Mouse (Mus musculus): ENCODE measurements around the gene Dennd1a. TPM values are rescaled to one million over a fixed set of nuclear protein-coding genes. Genes with fewer than 3 reads are reported as not detected.

Dennd1a gene
- polyA plus RNA-seq, 1 experiment from 2014 or later: 10.9 TPM

- Histone ChIP-seq H3K27ac (replicated peaks; ENCODE audit: low read depth, low read length) (no peak overlapping the region), H3K9me3 (ENCODE audit: control insufficient read depth, low read length) (no peaks in the 10 kb centered on the region), H3K27me3 (replicated peaks; ENCODE audit: control insufficient read depth, insufficient read depth, low read length) (no peaks in the 10 kb centered on the region), H3K4me3 (ENCODE audit: low read depth, low read length) (no peak overlapping the region), H3K4me2 (ENCODE audit: low read depth, low read length) (no peak overlapping the region), H3K36me3 (ENCODE audit: control insufficient read depth, insufficient read depth, low read length) (no peaks in the 10 kb centered on the region), H3K4me1 (ENCODE audit: control insufficient read depth, insufficient read depth, low read length) (no peaks in the 10 kb centered on the region), H3K9ac (ENCODE audit: low read depth, low read length) (no peak overlapping the region)
- no peak for ATAC-seq (ENCODE audit: low read depth)
- 80% methylated on average over 1 of the region's 1 CpGs for WGBS
- no peak for DNase-seq (ENCODE audit: low spot score)
These were observed 315.5 kb downstream of the Dennd1a start for GRCm38 (mm10) chr2:37971726-37972125.

GRCm38 (mm10) chr2:37969713-37970485 is 317.3 kb downstream of the Dennd1a start:
- no peak overlapping the region for H3K9ac ChIP-seq (ENCODE audit: low read depth, low read length)
- 44% methylated on average over 5 of the region's 5 CpGs for WGBS
- no peak for DNase-seq (ENCODE audit: low spot score)
- no peaks in the 10 kb centered on the region for H3K9me3 ChIP-seq (ENCODE audit: control insufficient read depth, low read length)
- ATAC-seq (ENCODE audit: low read depth): no peak
- no peak overlapping the region for H3K27ac ChIP-seq (replicated peaks; ENCODE audit: low read depth, low read length)
- H3K27me3 ChIP-seq (replicated peaks; ENCODE audit: control insufficient read depth, insufficient read depth, low read length): no peaks in the 10 kb centered on the region
- no peaks in the 10 kb centered on the region for H3K4me1 ChIP-seq (ENCODE audit: control insufficient read depth, insufficient read depth, low read length)
- no peaks in the 10 kb centered on the region for H3K36me3 ChIP-seq (ENCODE audit: control insufficient read depth, insufficient read depth, low read length)
- H3K4me2 ChIP-seq (ENCODE audit: low read depth, low read length): no peak overlapping the region
- H3K4me3 ChIP-seq (ENCODE audit: low read depth, low read length): no peak overlapping the region

- Histone ChIP-seq H3K4me1 (ENCODE audit: control insufficient read depth, insufficient read depth, low read length) (peaks cover 7% of the 10 kb centered on the region; the same call in 1 of the 2 replicates), H3K9me3 (ENCODE audit: control insufficient read depth, low read length) (no peaks in the 10 kb centered on the region), H3K9ac (ENCODE audit: low read depth, low read length) (no peak overlapping the region), H3K4me3 (ENCODE audit: low read depth, low read length) (no peak overlapping the region), H3K27ac (replicated peaks; ENCODE audit: low read depth, low read length) (no peak overlapping the region), H3K27me3 (replicated peaks; ENCODE audit: control insufficient read depth, insufficient read depth, low read length) (no peaks in the 10 kb centered on the region), H3K36me3 (ENCODE audit: control insufficient read depth, insufficient read depth, low read length) (no peaks in the 10 kb centered on the region), H3K4me2 (ENCODE audit: low read depth, low read length) (no peak overlapping the region)
- DNase-seq (ENCODE audit: low spot score): no peak
- 60% methylated on average over 4 of the region's 4 CpGs for WGBS
- ATAC-seq (ENCODE audit: low read depth): no peak
These were observed 322.7 kb downstream of the Dennd1a start for GRCm38 (mm10) chr2:37964534-37964933.

GRCm38 (mm10) chr2:37963362-37963761 is 323.8 kb downstream of the Dennd1a start:
- H3K9me3 ChIP-seq (ENCODE audit: control insufficient read depth, low read length): no peaks in the 10 kb centered on the region
- no peaks in the 10 kb centered on the region; the same call in 1 of the 2 replicates for H3K36me3 ChIP-seq (ENCODE audit: control insufficient read depth, insufficient read depth, low read length)
- peaks cover 7% of the 10 kb centered on the region; the same call in 1 of the 2 replicates for H3K4me1 ChIP-seq (ENCODE audit: control insufficient read depth, insufficient read depth, low read length)
- no peak overlapping the region; the same call in 1 of the 2 replicates for H3K27ac ChIP-seq (replicated peaks; ENCODE audit: low read depth, low read length)
- H3K4me3 ChIP-seq (ENCODE audit: low read depth, low read length): no peak overlapping the region
- WGBS: 49% methylated on average over 4 of the region's 4 CpGs
- ATAC-seq (ENCODE audit: low read depth) (no peak), DNase-seq (ENCODE audit: low spot score) (no peak)
- no peak overlapping the region for H3K9ac ChIP-seq (ENCODE audit: low read depth, low read length)
- H3K4me2 ChIP-seq (ENCODE audit: low read depth, low read length): no peak overlapping the region
- H3K27me3 ChIP-seq (replicated peaks; ENCODE audit: control insufficient read depth, insufficient read depth, low read length): no peaks in the 10 kb centered on the region

GRCm38 (mm10) chr2:37948424-37948823 is 338.8 kb downstream of the Dennd1a start:
- no peaks in the 10 kb centered on the region for H3K9me3 ChIP-seq (ENCODE audit: control insufficient read depth, low read length)
- H3K9ac ChIP-seq (ENCODE audit: low read depth, low read length): no peak overlapping the region
- DNase-seq (ENCODE audit: low spot score) (no peak), ATAC-seq (ENCODE audit: low read depth) (no peak)
- WGBS: 24% methylated on average over 2 of the region's 2 CpGs
- no peak overlapping the region for H3K27ac ChIP-seq (replicated peaks; ENCODE audit: low read depth, low read length)
- H3K4me2 ChIP-seq (ENCODE audit: low read depth, low read length): no peak overlapping the region
- no peaks in the 10 kb centered on the region for H3K36me3 ChIP-seq (ENCODE audit: control insufficient read depth, insufficient read depth, low read length)
- H3K4me1 ChIP-seq (ENCODE audit: control insufficient read depth, insufficient read depth, low read length): peaks cover 8% of the 10 kb centered on the region
- H3K4me3 ChIP-seq (ENCODE audit: low read depth, low read length): no peak overlapping the region
- H3K27me3 ChIP-seq (replicated peaks; ENCODE audit: control insufficient read depth, insufficient read depth, low read length): no peaks in the 10 kb centered on the region

GRCm38 (mm10) chr2:37945598-37946336 is 341.4 kb downstream of the Dennd1a start:
- Histone ChIP-seq H3K4me3 (ENCODE audit: low read depth, low read length) (no peak overlapping the region), H3K9me3 (ENCODE audit: control insufficient read depth, low read length) (no peaks in the 10 kb centered on the region), H3K36me3 (ENCODE audit: control insufficient read depth, insufficient read depth, low read length) (no peaks in the 10 kb centered on the region), H3K4me1 (ENCODE audit: control insufficient read depth, insufficient read depth, low read length) (peaks cover 8% of the 10 kb centered on the region), H3K9ac (ENCODE audit: low read depth, low read length) (0 out of 2 replicates have a peak overlapping the region, but pooled peaks have one; percentile 19), H3K27ac (replicated peaks; ENCODE audit: low read depth, low read length) (peak overlapping the region; percentile 33; the same call in 1 of the 2 replicates), H3K4me2 (ENCODE audit: low read depth, low read length) (peak overlapping the region; percentile 31), H3K27me3 (replicated peaks; ENCODE audit: control insufficient read depth, insufficient read depth, low read length) (no peaks in the 10 kb centered on the region)
- DNase-seq (ENCODE audit: low spot score) (peak; percentile 57), ATAC-seq (ENCODE audit: low read depth) (peak; percentile 30; the same call in 1 of the 2 replicates)
- WGBS: 26% methylated on average over 9 of the region's 9 CpGs

- H3K4me3 ChIP-seq (ENCODE audit: low read depth, low read length): no peak overlapping the region
- H3K4me1 ChIP-seq (ENCODE audit: control insufficient read depth, insufficient read depth, low read length): peaks cover 8% of the 10 kb centered on the region
- DNase-seq (ENCODE audit: low spot score): no peak
- H3K9ac ChIP-seq (ENCODE audit: low read depth, low read length): no peak overlapping the region
- H3K27ac ChIP-seq (replicated peaks; ENCODE audit: low read depth, low read length): no peak overlapping the region
- ATAC-seq (ENCODE audit: low read depth): no peak
- 79% methylated on average over 2 of the region's 2 CpGs for WGBS
- no peaks in the 10 kb centered on the region for H3K9me3 ChIP-seq (ENCODE audit: control insufficient read depth, low read length)
- no peaks in the 10 kb centered on the region for H3K36me3 ChIP-seq (ENCODE audit: control insufficient read depth, insufficient read depth, low read length)
- no peaks in the 10 kb centered on the region for H3K27me3 ChIP-seq (replicated peaks; ENCODE audit: control insufficient read depth, insufficient read depth, low read length)
- no peak overlapping the region for H3K4me2 ChIP-seq (ENCODE audit: low read depth, low read length)
These were observed 344.3 kb downstream of the Dennd1a start for GRCm38 (mm10) chr2:37942906-37943305.

GRCm38 (mm10) chr2:37941741-37942140 is 345.4 kb downstream of the Dennd1a start:
- ATAC-seq (ENCODE audit: low read depth) (no peak), DNase-seq (ENCODE audit: low spot score) (no peak)
- Histone ChIP-seq H3K9ac (ENCODE audit: low read depth, low read length) (no peak overlapping the region), H3K36me3 (ENCODE audit: control insufficient read depth, insufficient read depth, low read length) (no peaks in the 10 kb centered on the region), H3K27ac (replicated peaks; ENCODE audit: low read depth, low read length) (no peak overlapping the region), H3K4me1 (ENCODE audit: control insufficient read depth, insufficient read depth, low read length) (peaks cover 8% of the 10 kb centered on the region), H3K9me3 (ENCODE audit: control insufficient read depth, low read length) (no peaks in the 10 kb centered on the region), H3K27me3 (replicated peaks; ENCODE audit: control insufficient read depth, insufficient read depth, low read length) (no peaks in the 10 kb centered on the region), H3K4me2 (ENCODE audit: low read depth, low read length) (no peak overlapping the region), H3K4me3 (ENCODE audit: low read depth, low read length) (no peak overlapping the region)
